Mouse (Mus musculus) heart, embryonic 11.5 days (tissue): ENCODE measurements at regions not wholly inside any gene's neighbourhood (a gene's known extent, or its start where the extent isn't known, plus 50 kb on each side); places are given as distances from the start of the nearest gene placed in this dataset.

Source experiments
- ATAC-seq: fragments of 200-750 bp; cut with Nextera tagmentation; replicated peaks from 2 replicates; pipeline ENCODE4 v1.8.0; 2017; ENCODE audit warnings: moderate library complexity; ENCODE audit not compliant: insufficient number of reproducible peaks, low FRiP score, low TSS enrichment
- H3K27ac ChIP-seq: fragments of 300-500 bp; sonication (generic); 2 replicates; pipeline ENCODE4 v1.5.1; 2014; ENCODE audit warnings: mild to moderate bottlenecking, low read depth, low read length
- H3K27me3 ChIP-seq: fragments of 300-500 bp; sonication (generic); 2 replicates; pipeline ENCODE4 v1.6.1; 2014; ENCODE audit warnings: mild to moderate bottlenecking, low read length, mixed read lengths; ENCODE audit not compliant: control insufficient read depth, insufficient read depth
- H3K36me3 ChIP-seq: fragments of 300-500 bp; sonication (generic); 2 replicates; pipeline ENCODE4 v1.6.1; 2014; ENCODE audit warnings: mild to moderate bottlenecking, low read length, moderate library complexity, mixed read lengths; ENCODE audit not compliant: control insufficient read depth, insufficient read depth
- H3K4me1 ChIP-seq: fragments of 300-500 bp; sonication (generic); 2 replicates; pipeline ENCODE4 v1.6.1; 2014; ENCODE audit warnings: low read length; ENCODE audit not compliant: control insufficient read depth, insufficient read depth
- H3K4me2 ChIP-seq: fragments of 300-500 bp; sonication (generic); 2 replicates; pipeline ENCODE4 v1.6.1; 2014; ENCODE audit warnings: mild to moderate bottlenecking, moderate library complexity
- H3K4me3 ChIP-seq: fragments of 300-500 bp; sonication (generic); 2 replicates; pipeline ENCODE4 v1.5.1; 2014; ENCODE audit warnings: low read depth, low read length
- H3K9ac ChIP-seq: fragments of 300-500 bp; sonication (generic); 2 replicates; pipeline ENCODE4 v1.6.1; 2014; ENCODE audit warnings: mild to moderate bottlenecking, low read depth, low read length, moderate library complexity
- H3K9me3 ChIP-seq: fragments of 300-500 bp; sonication (generic); replicated peaks from 2 replicates; pipeline ENCODE4 v1.6.1; 2016; ENCODE audit warnings: low read length; ENCODE audit not compliant: control insufficient read depth
- WGBS: fragments of 180-500 bp; shearing (Covaris S2); extraction: QIAGEN DNeasy Blood & Tissue Kit; methylation state at CpG from one replicate; pipeline ENCODE4 v1.1.7; 2014; ENCODE audit not compliant: insufficient replicate concordance; 5-methylcytosine and 5-hydroxymethylcytosine counted together

- no peaks in the 10 kb centered on the region for H3K36me3 ChIP-seq
- H3K27me3 ChIP-seq: no peaks in the 10 kb centered on the region
- H3K4me3 ChIP-seq: no peak overlapping the region
- no peaks in the 10 kb centered on the region for H3K4me1 ChIP-seq
- H3K4me2 ChIP-seq: no peak overlapping the region
- no peak for ATAC-seq
- no peak overlapping the region for H3K9ac ChIP-seq
- H3K9me3 ChIP-seq: no peaks in the 10 kb centered on the region
- no peak overlapping the region for H3K27ac ChIP-seq
Measured at GRCm38 (mm10) chr3:133650025-133650424, 105.1 kb upstream of the Tet2 start.

DNA sequence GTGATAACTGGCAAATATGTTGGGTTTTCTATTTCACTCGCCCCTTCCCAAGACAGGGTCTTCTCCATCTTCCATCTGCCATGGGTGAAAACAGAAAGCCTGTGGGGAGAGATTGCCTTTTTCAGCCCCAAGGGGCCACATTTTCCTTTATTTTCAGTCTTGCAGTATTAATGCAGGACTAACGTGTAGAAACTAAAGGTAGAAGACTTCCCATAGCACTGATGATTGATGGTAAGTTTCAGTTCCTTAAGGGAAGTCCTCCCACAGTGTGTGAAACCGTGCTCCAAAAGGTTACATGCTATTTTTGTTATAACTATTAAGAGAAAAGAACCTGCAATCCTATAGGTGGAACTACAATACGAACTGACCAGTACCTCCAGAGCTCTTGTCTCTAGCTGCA is 107.1 kb upstream of the Tet2 start:
- no peak overlapping the region for H3K4me2 ChIP-seq
- no peaks in the 10 kb centered on the region for H3K36me3 ChIP-seq
- H3K9me3 ChIP-seq: no peaks in the 10 kb centered on the region
- no peaks in the 10 kb centered on the region for H3K27me3 ChIP-seq
- H3K4me3 ChIP-seq: no peak overlapping the region
- no peak for ATAC-seq
- H3K27ac ChIP-seq: no peak overlapping the region
- H3K9ac ChIP-seq: no peak overlapping the region
- no peaks in the 10 kb centered on the region for H3K4me1 ChIP-seq
- 69% methylated on average over 4 of the region's 4 CpGs for WGBS

GRCm38 (mm10) chr3:133659759-133660158 is 114.8 kb upstream of the Tet2 start:
- Histone ChIP-seq H3K36me3 (no peaks in the 10 kb centered on the region), H3K4me3 (no peak overlapping the region), H3K9me3 (no peaks in the 10 kb centered on the region), H3K9ac (no peak overlapping the region), H3K4me1 (no peaks in the 10 kb centered on the region), H3K27ac (no peak overlapping the region), H3K4me2 (no peak overlapping the region), H3K27me3 (no peaks in the 10 kb centered on the region)
- WGBS: 75% methylated on average over 8 of the region's 8 CpGs
- ATAC-seq: no peak

- Histone ChIP-seq H3K9me3 (no peaks in the 10 kb centered on the region), H3K4me2 (no peak overlapping the region), H3K27ac (no peak overlapping the region), H3K27me3 (no peaks in the 10 kb centered on the region), H3K36me3 (no peaks in the 10 kb centered on the region), H3K9ac (no peak overlapping the region), H3K4me3 (no peak overlapping the region), H3K4me1 (no peaks in the 10 kb centered on the region)
- no peak for ATAC-seq
- WGBS: 78% methylated on average over 3 of the region's 3 CpGs
Measured at GRCm38 (mm10) chr3:133661303-133661702, 116.4 kb upstream of the Tet2 start.

DNA sequence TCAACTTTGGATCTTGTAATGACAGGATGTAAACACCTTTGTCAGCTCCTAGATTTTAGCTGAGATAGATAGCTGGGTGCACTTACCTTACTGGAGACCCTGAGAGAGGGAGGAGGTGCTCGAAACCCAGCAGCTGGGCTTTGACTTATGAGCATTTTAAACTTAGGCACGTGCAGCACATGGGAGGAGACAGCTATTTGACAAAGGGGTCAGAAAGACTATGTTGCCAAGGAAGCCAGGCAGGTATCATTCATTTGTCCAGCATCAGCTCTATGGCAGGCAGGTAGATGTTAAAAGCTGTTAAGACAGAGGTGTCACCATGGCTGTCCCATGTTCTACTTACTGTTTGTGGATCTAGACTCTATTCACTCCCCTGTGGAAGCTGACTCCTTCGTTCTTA is 120.0 kb upstream of the Tet2 start:
- H3K27me3 ChIP-seq: no peaks in the 10 kb centered on the region
- H3K36me3 ChIP-seq: no peaks in the 10 kb centered on the region
- WGBS: 64% methylated on average over 3 of the region's 3 CpGs
- no peak overlapping the region for H3K27ac ChIP-seq
- no peak overlapping the region for H3K9ac ChIP-seq
- no peak overlapping the region for H3K4me3 ChIP-seq
- H3K9me3 ChIP-seq: no peaks in the 10 kb centered on the region
- no peaks in the 10 kb centered on the region for H3K4me1 ChIP-seq
- no peak for ATAC-seq
- H3K4me2 ChIP-seq: no peak overlapping the region

DNA sequence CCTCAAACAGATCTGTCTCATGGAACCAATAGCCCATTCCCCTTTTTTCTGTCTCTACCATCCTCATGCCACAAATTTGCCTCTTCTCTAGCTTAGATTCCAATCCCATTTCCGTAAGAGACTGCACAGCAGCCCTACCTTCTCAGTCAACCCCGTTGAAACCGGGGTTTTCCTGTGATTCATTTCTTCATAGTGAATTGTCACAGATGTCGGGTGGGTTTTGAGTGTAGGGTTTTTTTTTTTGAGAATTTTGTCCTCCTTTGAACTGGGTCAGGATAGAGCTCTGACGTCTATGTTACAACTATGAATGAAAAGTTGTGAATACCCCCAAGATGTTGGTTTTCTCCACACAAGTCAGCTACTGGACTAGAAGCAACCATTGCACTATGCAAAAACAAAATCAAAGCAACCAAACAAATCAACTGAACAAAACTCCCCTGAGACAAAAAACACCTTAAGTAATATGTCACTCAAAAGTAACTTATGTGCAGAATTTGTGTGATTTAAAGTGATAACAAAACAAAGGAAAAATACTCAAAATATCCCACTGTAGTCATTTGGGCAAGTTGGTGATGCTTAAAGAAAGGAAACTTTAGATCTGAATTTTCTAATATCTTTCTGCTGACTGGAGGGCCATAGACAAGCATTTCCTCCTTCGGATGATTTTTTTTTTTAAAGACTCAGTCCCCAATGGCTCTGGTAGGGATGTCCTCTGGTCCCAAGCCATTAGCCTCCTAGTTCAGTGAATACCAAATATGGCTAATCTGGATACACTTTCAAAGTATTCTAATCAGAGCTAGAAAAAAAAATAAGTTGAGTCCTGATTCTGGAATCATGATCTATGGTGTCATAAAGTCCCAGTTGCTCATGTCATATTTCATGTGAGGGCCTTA is 120.7 kb upstream of the Tet2 start:
- Histone ChIP-seq H3K4me1 (no peaks in the 10 kb centered on the region), H3K9ac (no peak overlapping the region), H3K4me2 (no peak overlapping the region), H3K27ac (no peak overlapping the region), H3K9me3 (no peaks in the 10 kb centered on the region), H3K36me3 (no peaks in the 10 kb centered on the region), H3K27me3 (no peaks in the 10 kb centered on the region), H3K4me3 (no peak overlapping the region)
- 85% methylated on average over 6 of the region's 6 CpGs for WGBS
- ATAC-seq: no peak

DNA sequence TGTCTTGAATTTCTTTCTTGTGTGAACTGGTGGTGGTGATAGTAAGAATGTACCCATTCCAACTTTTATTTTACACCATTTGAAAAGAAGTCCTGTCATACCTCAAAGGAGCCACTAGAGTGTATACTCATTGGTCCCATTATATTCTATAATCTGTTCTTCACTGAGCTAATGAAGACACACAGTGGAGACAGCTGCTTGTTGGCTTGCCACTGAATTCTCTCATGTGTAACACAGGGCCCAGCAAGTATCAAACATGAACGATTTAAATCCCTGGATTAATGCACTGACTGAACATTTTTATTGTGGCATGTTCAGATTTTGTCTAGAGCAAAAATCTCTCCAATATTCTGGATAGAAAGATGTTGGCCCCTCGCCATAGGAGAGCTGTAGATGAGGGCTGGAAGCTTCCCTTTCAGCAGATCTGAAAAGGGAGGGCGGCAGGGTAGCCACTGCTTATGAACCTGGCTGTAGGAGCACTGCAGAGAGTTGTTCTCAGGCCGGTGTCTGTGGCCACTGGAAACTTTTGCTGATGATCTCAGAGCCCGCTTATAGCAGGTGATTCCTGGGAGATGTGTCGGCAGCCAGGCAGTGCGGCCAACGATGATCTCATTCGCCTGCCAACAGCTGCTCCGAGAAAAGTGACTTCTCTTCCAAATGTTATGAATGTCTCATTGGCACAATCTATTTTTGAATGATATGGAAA is 128.0 kb upstream of the Tet2 start:
- no peak overlapping the region for H3K9ac ChIP-seq
- H3K4me1 ChIP-seq: no peaks in the 10 kb centered on the region
- no peaks in the 10 kb centered on the region for H3K27me3 ChIP-seq
- no peaks in the 10 kb centered on the region for H3K9me3 ChIP-seq
- WGBS: 54% methylated on average over 10 of the region's 10 CpGs
- no peak overlapping the region for H3K4me2 ChIP-seq
- no peak overlapping the region for H3K4me3 ChIP-seq
- no peak overlapping the region for H3K27ac ChIP-seq
- ATAC-seq: peak; percentile 52; the same call in 1 of the 2 replicates
- H3K36me3 ChIP-seq: no peaks in the 10 kb centered on the region

DNA sequence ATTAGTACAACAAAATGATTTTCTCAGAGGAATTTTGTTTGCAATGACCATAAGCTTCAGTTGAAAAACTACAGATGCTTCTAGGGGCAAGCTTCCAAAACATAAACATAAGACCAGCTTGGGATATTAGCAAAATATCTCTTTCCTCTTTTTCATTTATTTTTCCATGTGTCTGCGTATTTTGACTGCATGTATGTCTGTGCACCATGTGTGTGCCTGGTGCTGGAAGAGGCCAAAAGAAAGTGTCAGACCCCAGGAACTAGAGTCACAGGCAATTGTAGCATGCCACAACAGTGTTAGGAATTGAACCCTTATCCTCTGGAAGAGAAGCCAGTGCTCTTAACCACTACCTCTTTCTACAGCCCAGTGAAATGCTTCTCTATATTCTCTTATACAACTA is 133.0 kb upstream of the Tet2 start:
- Histone ChIP-seq H3K4me2 (no peak overlapping the region), H3K9me3 (no peaks in the 10 kb centered on the region), H3K27ac (no peak overlapping the region), H3K36me3 (no peaks in the 10 kb centered on the region), H3K27me3 (no peaks in the 10 kb centered on the region), H3K9ac (no peak overlapping the region), H3K4me3 (no peak overlapping the region), H3K4me1 (no peaks in the 10 kb centered on the region)
- no peak for ATAC-seq
- WGBS: 88% methylated on average over 1 of the region's 1 CpGs

- no peak for ATAC-seq
- whole genome bisulfite sequencing: 47% methylated on average over 1 of the region's 1 CpGs
- H3K4me1 ChIP-seq: no peaks in the 10 kb centered on the region
- H3K36me3 ChIP-seq: no peaks in the 10 kb centered on the region
- H3K4me3 ChIP-seq: no peak overlapping the region
- no peak overlapping the region for H3K27ac ChIP-seq
- H3K27me3 ChIP-seq: no peaks in the 10 kb centered on the region
- H3K9ac ChIP-seq: no peak overlapping the region
- no peaks in the 10 kb centered on the region for H3K9me3 ChIP-seq
- H3K4me2 ChIP-seq: no peak overlapping the region
Measured at GRCm38 (mm10) chr3:133679891-133680290, 135.0 kb upstream of the Tet2 start.
